Mouse (Mus musculus): ENCODE measurements around the gene Spock1. TPM values are rescaled to one million over a fixed set of nuclear protein-coding genes. Genes with fewer than 3 reads are reported as not detected.

Gene Spock1
- polyA plus RNA-seq, 1 experiment from 2014 or later = 0.12 TPM

GRCm38 (mm10) chr13:57402386-57402785 is 505.7 kb downstream of the Spock1 start:
- 54% methylated on average over 7 of the region's 7 CpGs for WGBS (ENCODE audit: insufficient replicate concordance)
- ATAC-seq (ENCODE audit: low read depth) = no peak

DNA sequence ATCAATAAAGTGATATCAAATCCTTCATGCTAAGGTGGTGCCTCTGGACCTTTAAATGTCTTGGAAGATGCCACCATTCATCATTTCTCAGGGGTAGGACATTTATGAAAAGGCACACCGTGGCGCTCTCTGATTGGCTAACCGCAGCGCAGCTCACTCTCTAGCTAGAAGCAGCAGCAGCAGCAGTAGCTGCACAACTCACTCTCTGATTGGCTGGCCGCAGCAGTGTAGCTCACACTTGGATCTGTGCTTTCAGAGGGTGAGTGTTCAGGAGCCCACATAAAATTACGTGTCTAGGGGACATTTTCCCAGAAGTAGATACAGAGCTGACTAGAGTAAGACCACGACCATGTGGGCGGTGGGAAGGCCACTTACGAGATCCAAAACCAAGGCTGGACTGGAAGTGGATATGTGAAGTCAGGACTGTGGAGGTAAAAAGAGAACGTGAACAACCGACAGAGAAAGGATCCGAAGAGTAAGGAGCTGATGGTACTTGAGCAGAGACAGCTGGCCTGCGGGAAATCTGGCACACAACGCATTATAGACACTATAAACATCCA is 535.9 kb downstream of the Spock1 start:
- no peak overlapping the region for H3K27ac ChIP-seq (ENCODE audit: low read length)

More at GRCm38 (mm10) chr13:57402386-57402785, 505.7 kb downstream of the Spock1 start:
- H3K27ac ChIP-seq (ENCODE audit: low read length) = no peak overlapping the region
- no peaks in the 10 kb centered on the region for H3K27me3 ChIP-seq (ENCODE audit: control insufficient read depth, insufficient read depth, low read depth, low read length)
- no peaks in the 10 kb centered on the region for H3K4me1 ChIP-seq (ENCODE audit: control insufficient read depth, low read depth, low read length)
- no peak overlapping the region for H3K9ac ChIP-seq (ENCODE audit: low read depth, low read length)
- H3K4me2 ChIP-seq (ENCODE audit: low read depth, low read length) = no peak overlapping the region
- H3K4me3 ChIP-seq (ENCODE audit: low read depth, low read length) = no peak overlapping the region
- no peaks in the 10 kb centered on the region for H3K9me3 ChIP-seq (replicated peaks; ENCODE audit: control insufficient read depth, low read length)
- H3K36me3 ChIP-seq (ENCODE audit: control insufficient read depth, insufficient read depth) = no peaks in the 10 kb centered on the region

More for the DNA sequence above, 535.9 kb downstream of the Spock1 start:
- no peaks in the 10 kb centered on the region for H3K4me1 ChIP-seq (ENCODE audit: control insufficient read depth, low read depth, low read length)
- H3K9me3 ChIP-seq (replicated peaks; ENCODE audit: control insufficient read depth, low read length) = no peaks in the 10 kb centered on the region
- H3K36me3 ChIP-seq (ENCODE audit: control insufficient read depth, insufficient read depth) = no peaks in the 10 kb centered on the region
- H3K4me3 ChIP-seq (ENCODE audit: low read depth, low read length) = no peak overlapping the region
- no peak for ATAC-seq (ENCODE audit: low read depth)
- H3K4me2 ChIP-seq (ENCODE audit: low read depth, low read length) = no peak overlapping the region
- no peaks in the 10 kb centered on the region for H3K27me3 ChIP-seq (ENCODE audit: control insufficient read depth, insufficient read depth, low read depth, low read length)
- no peak overlapping the region for H3K9ac ChIP-seq (ENCODE audit: low read depth, low read length)
- 71% methylated on average over 14 of the region's 14 CpGs for WGBS (ENCODE audit: insufficient replicate concordance)

Other genes starting within 250 kb of the Spock1 start
- gene Klhl3, start 205.3 kb upstream of the Spock1 start, polyA plus RNA-seq (2015; fragmentation: Nextera tagmentation; extraction: Ambion mirVana) = 1.2 and 1.6 TPM in 2 replicates
- 5.2 and 5.4 TPM in 2 replicates for gene Hnrnpa0, start 220.2 kb upstream of the Spock1 start, polyA plus RNA-seq (2015; fragmentation: Nextera tagmentation; extraction: Ambion mirVana)
- gene Idnk, start 249.3 kb upstream of the Spock1 start, polyA plus RNA-seq (2015; fragmentation: Nextera tagmentation; extraction: Ambion mirVana) = 18.3 and 18.9 TPM in 2 replicates